Mouse (Mus musculus): ENCODE measurements around the gene Gm21874. TPM values are rescaled to one million over a fixed set of nuclear protein-coding genes. Genes with fewer than 3 reads are reported as not detected.
"Not testable (repeated sequence)": the region's sequence is repeated elsewhere in the genome, so short reads cannot be mapped to it uniquely, and the experiment has no call there.

Gm21874 gene
- total RNA-seq (2017) = not detected in 2 replicates

GRCm38 (mm10) chrY:9416048-9416447, at the start of gene Gm21874:
TSS of gene Gm21874 (minus strand) at chrY:9416148.
- not testable (repeated sequence) for ATAC-seq (ENCODE audit: extremely low read depth, insufficient number of reproducible peaks, low FRiP score, poor library complexity, severe bottlenecking)

Other genes starting within 250 kb of the Gm21874 start
- not detected in 2 replicates for gene Gm21721, start 214.0 kb downstream of the Gm21874 start, total RNA-seq (2017)
- not detected in 2 replicates for gene Gm21812, start 69.0 kb downstream of the Gm21874 start, total RNA-seq (2017)